Mouse (Mus musculus) kidney, adult 2 months (tissue): Measurements from ENCODE around the gene Fgf5.

Experiments used
- CTCF ChIP-seq: fragments of 200-500 bp; conservative IDR thresholded peaks from 2 replicates; pipeline ENCODE4 v1.5.1; 2011; ENCODE audit warnings: low read depth, mild to moderate bottlenecking, control low read depth, low read length, moderate library complexity, mixed read lengths; ENCODE audit not compliant: insufficient read depth, insufficient read length
- POLR2A ChIP-seq: fragments of 200-500 bp; IDR thresholded peaks from one replicate; pipeline ENCODE4 v1.6.1; 2011; ENCODE audit warnings: low read depth, low read length, control low read depth

DNA sequence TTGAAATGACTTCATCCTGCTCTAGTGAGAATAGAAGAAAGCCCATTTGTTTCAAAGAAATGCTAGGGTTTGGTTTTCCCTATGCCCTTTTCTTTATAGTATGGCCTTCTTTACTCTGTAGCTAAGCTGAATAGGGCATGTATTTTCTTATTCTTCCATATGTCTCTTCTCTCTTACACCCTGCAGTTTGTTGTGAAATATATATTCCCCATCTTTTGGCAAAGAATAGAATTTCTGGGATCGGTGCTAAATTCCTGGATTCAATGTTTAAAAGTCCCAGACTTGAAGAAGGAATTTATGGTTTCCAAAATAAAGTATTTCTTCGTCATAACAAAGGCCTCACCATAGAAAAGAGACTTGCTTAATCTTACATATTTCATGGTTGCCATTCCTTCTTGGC is 72.6 kb downstream of the Fgf5 start:
- TF ChIP-seq POLR2A (no peak), CTCF (no peak)
